Mouse (Mus musculus): Measurements from ENCODE around the gene Pla2g1b. TPM values are rescaled to one million over a fixed set of nuclear protein-coding genes. Genes with fewer than 3 reads are reported as not detected.
"Not testable (repeated sequence)": the region's sequence is repeated elsewhere in the genome, so short reads cannot be mapped to it uniquely, and the experiment has no call there.

The Pla2g1b gene
- total RNA-seq, 2 experiments from 2014 or later: not detected

- no peak for ATAC-seq (replicated peaks; ENCODE audit: low FRiP score, poor library complexity, severe bottlenecking)
These were observed 51.4 kb downstream of the Pla2g1b start for GRCm38 (mm10) chr5:115517501-115517900.

GRCm38 (mm10) chr5:115518214-115518613, 52.2 kb downstream of the Pla2g1b start:
- ATAC-seq (replicated peaks; ENCODE audit: low FRiP score, poor library complexity, severe bottlenecking): not testable (repeated sequence)

GRCm38 (mm10) chr5:115520325-115520869, 54.3 kb downstream of the Pla2g1b start:
- ATAC-seq (replicated peaks; ENCODE audit: low FRiP score, poor library complexity, severe bottlenecking): no peak

DNA sequence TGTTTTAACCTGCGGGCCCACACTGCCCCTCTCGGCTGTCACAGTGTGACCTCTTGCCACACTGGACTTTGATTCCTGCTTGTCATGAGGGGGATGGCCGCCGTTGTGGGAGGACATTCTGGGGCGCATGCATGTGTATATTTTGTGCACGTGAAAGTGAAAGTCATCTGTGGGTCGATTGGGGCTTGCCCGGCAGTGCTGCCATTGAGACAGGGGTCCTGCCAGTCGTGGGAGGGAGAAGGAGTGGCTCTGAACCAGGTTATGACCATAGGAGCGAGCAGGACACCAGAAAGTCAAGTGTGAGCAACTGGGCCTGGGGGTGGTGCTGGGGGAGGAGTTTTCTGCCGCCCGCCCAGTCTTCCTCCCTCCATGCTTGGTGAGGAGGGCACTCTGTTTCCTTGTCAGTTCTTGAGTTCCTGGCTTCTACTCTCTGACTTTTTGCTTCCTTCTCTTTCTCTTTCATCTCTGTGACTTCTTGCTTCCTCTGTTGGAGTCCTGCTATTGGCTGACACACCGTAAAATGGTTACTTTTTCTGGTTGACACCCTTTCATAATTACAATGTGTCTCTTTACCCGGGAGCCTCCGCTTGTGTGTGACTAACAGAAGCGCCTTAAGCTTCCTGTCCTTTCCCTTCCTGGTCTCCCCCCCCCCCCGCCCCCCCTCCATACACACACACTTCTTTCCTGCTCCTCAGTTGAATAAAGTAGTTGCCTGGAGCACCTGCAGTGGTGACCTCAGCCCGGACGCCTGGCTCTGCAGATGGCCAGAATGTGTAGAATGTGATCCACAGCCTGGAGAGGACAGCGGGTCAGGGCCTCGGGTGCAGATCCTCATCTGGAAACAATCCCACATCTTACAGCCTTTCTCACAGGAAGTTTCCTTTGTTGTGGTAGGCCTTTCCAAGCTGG, 55.7 kb downstream of the Pla2g1b start:
- ATAC-seq (replicated peaks; ENCODE audit: low FRiP score, poor library complexity, severe bottlenecking): peak; percentile 51; the same call in 1 of the 2 replicates

DNA sequence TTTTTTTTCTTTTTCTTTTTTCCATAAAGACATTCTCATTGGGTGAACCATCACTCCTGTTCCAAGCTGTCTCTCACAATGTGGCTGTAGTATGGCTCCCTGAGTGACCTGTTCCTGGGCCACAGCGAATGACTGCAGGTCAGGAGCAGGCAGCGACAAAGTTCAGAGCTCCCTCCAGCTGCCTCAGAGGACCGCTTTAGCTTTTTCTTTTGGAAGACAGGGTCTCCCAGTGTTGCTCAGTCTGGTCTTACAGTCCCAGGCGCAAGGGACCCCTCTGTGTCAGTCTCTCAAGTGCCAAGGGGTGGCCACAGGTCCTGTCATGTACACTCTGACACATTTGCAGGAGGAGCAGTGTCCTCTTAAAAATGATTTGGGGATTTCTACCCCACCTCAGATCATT, 56.5 kb downstream of the Pla2g1b start:
- no peak for ATAC-seq (replicated peaks; ENCODE audit: low FRiP score, poor library complexity, severe bottlenecking)

GRCm38 (mm10) chr5:115522981-115523499, 57.0 kb downstream of the Pla2g1b start:
- no peak for ATAC-seq (replicated peaks; ENCODE audit: low FRiP score, poor library complexity, severe bottlenecking)

- ATAC-seq (replicated peaks; ENCODE audit: low FRiP score, poor library complexity, severe bottlenecking): no peak
These were observed 57.9 kb downstream of the Pla2g1b start for GRCm38 (mm10) chr5:115523971-115524370.

Other genes starting within 250 kb of the Pla2g1b start
- 20.1 and 41.5 TPM in 2 replicates for gene Pop5, start 230.4 kb upstream of the Pla2g1b start, total RNA-seq (2015; ENCODE audit: low replicate concordance)
- 5.9 and 26.6 TPM in 2 replicates for gene Pop5, start 230.4 kb upstream of the Pla2g1b start, total RNA-seq (2017; ENCODE audit: low replicate concordance)
- gene Rnf10, start 193.4 kb upstream of the Pla2g1b start, total RNA-seq (2015; ENCODE audit: low replicate concordance): 505 and 538 TPM in 2 replicates
- 1,329 and 1,906 TPM in 2 replicates for gene Rnf10, start 193.4 kb upstream of the Pla2g1b start, total RNA-seq (2017; ENCODE audit: low replicate concordance)
- gene Coq5, start 186.6 kb upstream of the Pla2g1b start, total RNA-seq (2015; ENCODE audit: low replicate concordance): 1.7 and 2.5 TPM in 2 replicates
- gene Coq5, start 186.6 kb upstream of the Pla2g1b start, total RNA-seq (2017; ENCODE audit: low replicate concordance): 8.3 and 12.3 TPM in 2 replicates
- 181 and 187 TPM in 2 replicates for gene Dynll1, start 165.3 kb upstream of the Pla2g1b start, total RNA-seq (2015; ENCODE audit: low replicate concordance)
- gene Dynll1, start 165.3 kb upstream of the Pla2g1b start, total RNA-seq (2017; ENCODE audit: low replicate concordance): 61.4 and 103 TPM in 2 replicates
- gene Srsf9, start 139.1 kb upstream of the Pla2g1b start, total RNA-seq (2015; ENCODE audit: low replicate concordance): 25.5 and 41.1 TPM in 2 replicates
- gene Srsf9, start 139.1 kb upstream of the Pla2g1b start, total RNA-seq (2017; ENCODE audit: low replicate concordance): 29.1 and 32.1 TPM in 2 replicates
- gene Gatc, start 125.1 kb upstream of the Pla2g1b start, total RNA-seq (2015; ENCODE audit: low replicate concordance): 15.0 and 18.4 TPM in 2 replicates
- 1.8 and 4.1 TPM in 2 replicates for gene Gatc, start 125.1 kb upstream of the Pla2g1b start, total RNA-seq (2017; ENCODE audit: low replicate concordance)
- 9.6 and 9.8 TPM in 2 replicates for gene Triap1, start 125.0 kb upstream of the Pla2g1b start, total RNA-seq (2015; ENCODE audit: low replicate concordance)
- gene Triap1, start 125.0 kb upstream of the Pla2g1b start, total RNA-seq (2017; ENCODE audit: low replicate concordance): 2.8 and 7.7 TPM in 2 replicates
- 164 and 167 TPM in 2 replicates for gene Cox6a1, start 117.3 kb upstream of the Pla2g1b start, total RNA-seq (2015; ENCODE audit: low replicate concordance)
- 24.7 and 54.8 TPM in 2 replicates for gene Cox6a1, start 117.3 kb upstream of the Pla2g1b start, total RNA-seq (2017; ENCODE audit: low replicate concordance)
- not detected in 2 replicates for gene Msi1, start 36.7 kb upstream of the Pla2g1b start, total RNA-seq (2015; ENCODE audit: low replicate concordance)
- gene Msi1, start 36.7 kb upstream of the Pla2g1b start, total RNA-seq (2017; ENCODE audit: low replicate concordance): not detected in 2 replicates
- gene Sirt4, start 18.5 kb downstream of the Pla2g1b start, total RNA-seq (2015; ENCODE audit: low replicate concordance): 3.1 and 5.9 TPM in 2 replicates
- gene Sirt4, start 18.5 kb downstream of the Pla2g1b start, total RNA-seq (2017; ENCODE audit: low replicate concordance): 0.60 and 2.0 TPM in 2 replicates
- gene Pxn, start 40.4 kb downstream of the Pla2g1b start, total RNA-seq (2015; ENCODE audit: low replicate concordance): 18.8 and 38.5 TPM in 2 replicates
- gene Pxn, start 40.4 kb downstream of the Pla2g1b start, total RNA-seq (2017; ENCODE audit: low replicate concordance): 14.8 and 57.5 TPM in 2 replicates
- 681 and 822 TPM in 2 replicates for gene Rplp0, start 93.2 kb downstream of the Pla2g1b start, total RNA-seq (2015; ENCODE audit: low replicate concordance)
- 339 and 478 TPM in 2 replicates for gene Rplp0, start 93.2 kb downstream of the Pla2g1b start, total RNA-seq (2017; ENCODE audit: low replicate concordance)
- gene Gcn1l1, start 99.0 kb downstream of the Pla2g1b start, total RNA-seq (2015; ENCODE audit: low replicate concordance): 9.4 and 10.9 TPM in 2 replicates
- 14.2 and 21.3 TPM in 2 replicates for gene Gcn1l1, start 99.0 kb downstream of the Pla2g1b start, total RNA-seq (2017; ENCODE audit: low replicate concordance)
- 17.3 and 17.8 TPM in 2 replicates for gene Rab35, start 165.6 kb downstream of the Pla2g1b start, total RNA-seq (2015; ENCODE audit: low replicate concordance)
- gene Rab35, start 165.6 kb downstream of the Pla2g1b start, total RNA-seq (2017; ENCODE audit: low replicate concordance): 13.8 and 15.4 TPM in 2 replicates